Mouse (Mus musculus): ENCODE data around the gene Etv6. TPM values are rescaled to one million over a fixed set of nuclear protein-coding genes. Genes with fewer than 3 reads are reported as not detected.

The Etv6 gene
- total and polyA plus RNA-seq, 2 experiments from 2014 or later: 3.0 to 7.1 TPM

GRCm38 (mm10) chr6:134018807-134019206 lies 16.7 kb upstream of the Etv6 start:
- DNase-seq (no peak), ATAC-seq (no peak)
- Histone ChIP-seq H3K4me1 (ENCODE audit: insufficient read depth) (no peaks in the 10 kb centered on the region), H3K36me3 (ENCODE audit: insufficient read depth) (no peaks in the 10 kb centered on the region), H3K9ac (no peak overlapping the region), H3K4me2 (ENCODE audit: low read depth) (no peak overlapping the region), H3K27ac (ENCODE audit: low read depth, low read length) (no peak overlapping the region), H3K9me3 (ENCODE audit: low read length) (no peaks in the 10 kb centered on the region), H3K27me3 (ENCODE audit: insufficient read depth, low read length) (no peaks in the 10 kb centered on the region), H3K4me3 (ENCODE audit: low read depth, low read length) (no peak overlapping the region)
- WGBS: 92% methylated on average over 1 of the region's 1 CpGs
- no peak for TF ChIP-seq CTCF (IDR thresholded peaks at IDR 0.05; ENCODE audit: low read depth)

- Histone ChIP-seq H3K36me3 (ENCODE audit: insufficient read depth) (no peaks in the 10 kb centered on the region), H3K27ac (ENCODE audit: low read depth, low read length) (no peak overlapping the region), H3K4me1 (ENCODE audit: insufficient read depth) (no peaks in the 10 kb centered on the region), H3K4me3 (ENCODE audit: low read depth, low read length) (no peak overlapping the region), H3K9ac (no peak overlapping the region), H3K27me3 (ENCODE audit: insufficient read depth, low read length) (no peaks in the 10 kb centered on the region), H3K9me3 (ENCODE audit: low read length) (no peaks in the 10 kb centered on the region), H3K4me2 (ENCODE audit: low read depth) (no peak overlapping the region)
- WGBS: 72% methylated on average over 6 of the region's 6 CpGs
- ATAC-seq: peak; percentile 43; the same call in 1 of the 2 replicates
- DNase-seq: no peak
- no peak for TF ChIP-seq CTCF (IDR thresholded peaks at IDR 0.05; ENCODE audit: low read depth)
Observed at GRCm38 (mm10) chr6:134020821-134021220, 14.7 kb upstream of the Etv6 start.

- DNase-seq (no peak), ATAC-seq (no peak)
- H3K9ac ChIP-seq: no peak overlapping the region
- H3K4me3 ChIP-seq (ENCODE audit: low read depth, low read length): no peak overlapping the region
- H3K36me3 ChIP-seq (ENCODE audit: insufficient read depth): no peaks in the 10 kb centered on the region
- H3K4me2 ChIP-seq (ENCODE audit: low read depth): no peak overlapping the region
- no peak for TF ChIP-seq CTCF (IDR thresholded peaks at IDR 0.05; ENCODE audit: low read depth)
- no peak overlapping the region for H3K27ac ChIP-seq (ENCODE audit: low read depth, low read length)
- 89% methylated on average over 2 of the region's 2 CpGs for WGBS
- no peaks in the 10 kb centered on the region for H3K4me1 ChIP-seq (ENCODE audit: insufficient read depth)
- no peaks in the 10 kb centered on the region for H3K9me3 ChIP-seq (ENCODE audit: low read length)
- no peaks in the 10 kb centered on the region for H3K27me3 ChIP-seq (ENCODE audit: insufficient read depth, low read length)
Observed at GRCm38 (mm10) chr6:134026264-134026663, 9.2 kb upstream of the Etv6 start.

GRCm38 (mm10) chr6:134027022-134027421 lies 8.5 kb upstream of the Etv6 start:
- Histone ChIP-seq H3K4me1 (ENCODE audit: insufficient read depth) (no peaks in the 10 kb centered on the region), H3K4me3 (ENCODE audit: low read depth, low read length) (no peak overlapping the region), H3K36me3 (ENCODE audit: insufficient read depth) (no peaks in the 10 kb centered on the region), H3K27me3 (ENCODE audit: insufficient read depth, low read length) (no peaks in the 10 kb centered on the region), H3K27ac (ENCODE audit: low read depth, low read length) (no peak overlapping the region), H3K4me2 (ENCODE audit: low read depth) (no peak overlapping the region), H3K9me3 (ENCODE audit: low read length) (no peaks in the 10 kb centered on the region), H3K9ac (no peak overlapping the region)
- 91% methylated on average over 4 of the region's 4 CpGs for WGBS
- TF ChIP-seq CTCF (IDR thresholded peaks at IDR 0.05; ENCODE audit: low read depth): no peak
- no peak for ATAC-seq
- DNase-seq: no peak

- TF ChIP-seq CTCF (IDR thresholded peaks at IDR 0.05; ENCODE audit: low read depth): no peak
- H3K4me3 ChIP-seq (ENCODE audit: low read depth, low read length): no peak overlapping the region
- no peak for ATAC-seq
- no peak overlapping the region for H3K27ac ChIP-seq (ENCODE audit: low read depth, low read length)
- H3K27me3 ChIP-seq (ENCODE audit: insufficient read depth, low read length): no peaks in the 10 kb centered on the region
- H3K9ac ChIP-seq: no peak overlapping the region
- no peaks in the 10 kb centered on the region for H3K36me3 ChIP-seq (ENCODE audit: insufficient read depth)
- 20% methylated on average over 7 of the region's 7 CpGs for WGBS
- no peak for DNase-seq
- no peaks in the 10 kb centered on the region for H3K9me3 ChIP-seq (ENCODE audit: low read length)
- H3K4me2 ChIP-seq (ENCODE audit: low read depth): no peak overlapping the region
- H3K4me1 ChIP-seq (ENCODE audit: insufficient read depth): peaks cover 12% of the 10 kb centered on the region; the same call in 1 of the 2 replicates
Observed at GRCm38 (mm10) chr6:134032451-134032850, 3.0 kb upstream of the Etv6 start.

- Histone ChIP-seq H3K9ac (peak overlapping the region; percentile 94), H3K9me3 (ENCODE audit: low read length) (no peaks in the 10 kb centered on the region), H3K4me1 (ENCODE audit: insufficient read depth) (peaks cover 14% of the 10 kb centered on the region; the same call in 1 of the 2 replicates), H3K27ac (ENCODE audit: low read depth, low read length) (peak overlapping the region; percentile 98), H3K4me3 (ENCODE audit: low read depth, low read length) (peak overlapping the region; percentile 53), H3K36me3 (ENCODE audit: insufficient read depth) (no peaks in the 10 kb centered on the region), H3K4me2 (ENCODE audit: low read depth) (peak overlapping the region; percentile 75), H3K27me3 (ENCODE audit: insufficient read depth, low read length) (no peaks in the 10 kb centered on the region)
- DNase-seq: no peak
- no peak for TF ChIP-seq CTCF (IDR thresholded peaks at IDR 0.05; ENCODE audit: low read depth)
- under 1% methylated on average over 8 of the region's 8 CpGs for WGBS
- ATAC-seq: peak; percentile 4; the same call in 1 of the 2 replicates
Observed at GRCm38 (mm10) chr6:134034436-134034835, 1.1 kb upstream of the Etv6 start.

GRCm38 (mm10) chr6:134034904-134035489 lies 503 bp upstream of the Etv6 start:
- H3K4me3 ChIP-seq (ENCODE audit: low read depth, low read length): peak overlapping the region; percentile 53
- peak; percentile 88 for DNase-seq
- H3K36me3 ChIP-seq (ENCODE audit: insufficient read depth): no peaks in the 10 kb centered on the region
- H3K27me3 ChIP-seq (ENCODE audit: insufficient read depth, low read length): no peaks in the 10 kb centered on the region
- H3K27ac ChIP-seq (ENCODE audit: low read depth, low read length): peak overlapping the region; percentile 98
- H3K4me1 ChIP-seq (ENCODE audit: insufficient read depth): peaks cover 14% of the 10 kb centered on the region; the same call in 1 of the 2 replicates
- TF ChIP-seq CTCF (IDR thresholded peaks at IDR 0.05; ENCODE audit: low read depth): no peak; the same call in 1 of the 2 replicates
- ATAC-seq: peak; percentile 91
- H3K4me2 ChIP-seq (ENCODE audit: low read depth): peak overlapping the region; percentile 75
- WGBS: under 1% methylated on average over 54 of the region's 55 CpGs
- peak overlapping the region; percentile 94 for H3K9ac ChIP-seq
- no peaks in the 10 kb centered on the region for H3K9me3 ChIP-seq (ENCODE audit: low read length)

All from forebrain, postnatal 0 days (tissue).